Mouse (Mus musculus) stomach, postnatal 0 days (tissue): ENCODE measurements around the gene Tgfbr3.

ENCODE experiments used
- CTCF ChIP-seq: IDR thresholded peaks from 2 replicates; pipeline ENCODE4 v1.5.1; 2016; ENCODE audit warnings: antibody characterized with exemption, low read depth, mild to moderate bottlenecking, moderate library complexity
- EP300 ChIP-seq: optimal IDR thresholded peaks from 2 replicates; pipeline ENCODE3; 2016; ENCODE audit warnings: antibody characterized with exemption

- TF ChIP-seq CTCF (no peak), EP300 (no peak)
Measured at GRCm38 (mm10) chr5:107248732-107249131, 40.7 kb downstream of the Tgfbr3 start.
